Mouse (Mus musculus) bone marrow, adult 2 months (tissue): Measurements from ENCODE around the gene Iqch.

Source experiments
- CTCF ChIP-seq: fragments of 200-500 bp; IDR thresholded peaks from 2 replicates; pipeline ENCODE4 v1.5.1; 2011; ENCODE audit warnings: low read length, control low read depth; ENCODE audit not compliant: control insufficient read depth, insufficient read depth
- POLR2A ChIP-seq: fragments of 200-500 bp; IDR thresholded peaks from 2 replicates; pipeline ENCODE4 v1.6.1; 2011; ENCODE audit warnings: low read depth, mild to moderate bottlenecking, control low read depth, low read length, borderline replicate concordance; ENCODE audit not compliant: control insufficient read depth

- TF ChIP-seq POLR2A (no peak), CTCF (no peak)
These were observed 48.6 kb upstream of the Iqch start for GRCm38 (mm10) chr9:63650905-63651304.
